Mouse (Mus musculus) E14TG2a.4 (cell line): ENCODE results near the gene Stxbp1.
A peak's percentile ranks its signal among the peaks of the same experiment; 100 is the strongest.

Experiments used
- H3K27me3 ChIP-seq: 2 replicates; pipeline ENCODE4 v1.6.1; 2014; ENCODE audit warnings: low read length, control low read depth; ENCODE audit not compliant: insufficient read depth
- H3K36me3 ChIP-seq: 2 replicates; pipeline ENCODE4 v1.6.1; 2014; ENCODE audit warnings: low read length, control low read depth; ENCODE audit not compliant: insufficient read depth
- H3K4me1 ChIP-seq: replicated peaks from 2 replicates; pipeline ENCODE4 v1.6.1; 2014; ENCODE audit warnings: low read depth, low read length, control low read depth
- H3K4me3 ChIP-seq: replicated peaks from 2 replicates; pipeline ENCODE4 v1.5.1; 2014; ENCODE audit warnings: mild to moderate bottlenecking, low read length
- H3K9me3 ChIP-seq: 2 replicates; pipeline ENCODE4 v1.6.1; 2014; ENCODE audit warnings: low read length, control low read depth
- CTCF ChIP-seq: conservative IDR thresholded peaks from 2 replicates; pipeline ENCODE4 v1.5.1; 2014; ENCODE audit warnings: low read length
- NANOG ChIP-seq: IDR thresholded peaks from 2 replicates; pipeline ENCODE4 v1.6.1; 2014; ENCODE audit warnings: borderline replicate concordance, low read length, mixed read lengths
- POU5F1 ChIP-seq: IDR thresholded peaks from 2 replicates; pipeline ENCODE4 v1.6.1; 2014; ENCODE audit warnings: low read length, borderline replicate concordance

The Stxbp1 gene

GRCm38 (mm10) chr2:32877303-32877702 lies 30.3 kb upstream of the Stxbp1 start:
- H3K9me3 ChIP-seq: no peaks in the 10 kb centered on the region
- TF ChIP-seq NANOG: no peak
- no peak for TF ChIP-seq POU5F1
- TF ChIP-seq CTCF: no peak
- H3K4me1 ChIP-seq: peaks cover 90% of the 10 kb centered on the region
- 0 out of 2 replicates have a peak, but pooled peaks cover 10% of the 10 kb centered on the region for H3K27me3 ChIP-seq
- peaks cover 29% of the 10 kb centered on the region for H3K36me3 ChIP-seq
- H3K4me3 ChIP-seq: peak overlapping the region; percentile 95

GRCm38 (mm10) chr2:32876490-32877302 lies 29.7 kb upstream of the Stxbp1 start:
- peaks cover 90% of the 10 kb centered on the region for H3K4me1 ChIP-seq
- no peak for TF ChIP-seq POU5F1
- TF ChIP-seq CTCF: no peak
- TF ChIP-seq NANOG: no peak
- no peaks in the 10 kb centered on the region for H3K9me3 ChIP-seq
- H3K27me3 ChIP-seq: 0 out of 2 replicates have a peak, but pooled peaks cover 10% of the 10 kb centered on the region
- H3K4me3 ChIP-seq: peak overlapping the region; percentile 95
- H3K36me3 ChIP-seq: peaks cover 25% of the 10 kb centered on the region

- Histone ChIP-seq H3K9me3 (no peaks in the 10 kb centered on the region), H3K36me3 (peaks cover 17% of the 10 kb centered on the region), H3K4me3 (peak within 1 kb of the TSS; percentile 95), H3K27me3 (0 out of 2 replicates have a peak, but pooled peaks cover 10% of the 10 kb centered on the region), H3K4me1 (peaks cover 90% of the 10 kb centered on the region)
- TF ChIP-seq NANOG (no peak), POU5F1 (no peak), CTCF (no peak)
Observed at GRCm38 (mm10) chr2:32875675-32876489, 28.8 kb upstream of the Stxbp1 start, which contains the start of gene Fam129b. Gene Fam129b (plus strand): TSS chr2:32876114.

GRCm38 (mm10) chr2:32874951-32875674 lies 28.1 kb upstream of the Stxbp1 start:
- 0 out of 2 replicates have a peak, but pooled peaks cover 10% of the 10 kb centered on the region for H3K27me3 ChIP-seq
- peaks cover 90% of the 10 kb centered on the region for H3K4me1 ChIP-seq
- H3K9me3 ChIP-seq: no peaks in the 10 kb centered on the region
- peaks cover 10% of the 10 kb centered on the region for H3K36me3 ChIP-seq
- H3K4me3 ChIP-seq: peak overlapping the region; percentile 95
- TF ChIP-seq POU5F1 (no peak), CTCF (no peak), NANOG (no peak)

GRCm38 (mm10) chr2:32874070-32874469 lies 27.0 kb upstream of the Stxbp1 start:
- TF ChIP-seq NANOG (no peak), CTCF (no peak), POU5F1 (no peak)
- Histone ChIP-seq H3K4me1 (peaks cover 90% of the 10 kb centered on the region), H3K9me3 (no peaks in the 10 kb centered on the region), H3K4me3 (no peak overlapping the region), H3K36me3 (no peaks in the 10 kb centered on the region), H3K27me3 (0 out of 2 replicates have a peak, but pooled peaks cover 10% of the 10 kb centered on the region)

GRCm38 (mm10) chr2:32870275-32871100 lies 23.4 kb upstream of the Stxbp1 start:
- no peaks in the 10 kb centered on the region for H3K36me3 ChIP-seq
- no peak for TF ChIP-seq NANOG
- TF ChIP-seq POU5F1: no peak
- TF ChIP-seq CTCF: no peak

GRCm38 (mm10) chr2:32869721-32870274 lies 22.8 kb upstream of the Stxbp1 start:
- Histone ChIP-seq H3K4me3 (peak overlapping the region; percentile 26; the same call in 1 of the 2 replicates), H3K9me3 (no peaks in the 10 kb centered on the region), H3K4me1 (peaks cover 83% of the 10 kb centered on the region), H3K36me3 (no peaks in the 10 kb centered on the region), H3K27me3 (0 out of 2 replicates have a peak, but pooled peaks cover 10% of the 10 kb centered on the region)
- no peak for TF ChIP-seq NANOG
- no peak for TF ChIP-seq POU5F1
- no peak for TF ChIP-seq CTCF

More at GRCm38 (mm10) chr2:32870275-32871100, 23.4 kb upstream of the Stxbp1 start:
- 0 out of 2 replicates have a peak, but pooled peaks cover 10% of the 10 kb centered on the region for H3K27me3 ChIP-seq
- H3K4me3 ChIP-seq: 0 out of 2 replicates have a peak overlapping the region, but pooled peaks have one; percentile 26
- no peaks in the 10 kb centered on the region for H3K9me3 ChIP-seq
- peaks cover 83% of the 10 kb centered on the region for H3K4me1 ChIP-seq
